Mouse (Mus musculus): Measurements from ENCODE around the gene Trit1. TPM values are rescaled to one million over a fixed set of nuclear protein-coding genes. Genes with fewer than 3 reads are reported as not detected.

Trit1 gene
- polyA plus RNA-seq, 1 experiment from 2014 or later: 26.6 TPM

DNA sequence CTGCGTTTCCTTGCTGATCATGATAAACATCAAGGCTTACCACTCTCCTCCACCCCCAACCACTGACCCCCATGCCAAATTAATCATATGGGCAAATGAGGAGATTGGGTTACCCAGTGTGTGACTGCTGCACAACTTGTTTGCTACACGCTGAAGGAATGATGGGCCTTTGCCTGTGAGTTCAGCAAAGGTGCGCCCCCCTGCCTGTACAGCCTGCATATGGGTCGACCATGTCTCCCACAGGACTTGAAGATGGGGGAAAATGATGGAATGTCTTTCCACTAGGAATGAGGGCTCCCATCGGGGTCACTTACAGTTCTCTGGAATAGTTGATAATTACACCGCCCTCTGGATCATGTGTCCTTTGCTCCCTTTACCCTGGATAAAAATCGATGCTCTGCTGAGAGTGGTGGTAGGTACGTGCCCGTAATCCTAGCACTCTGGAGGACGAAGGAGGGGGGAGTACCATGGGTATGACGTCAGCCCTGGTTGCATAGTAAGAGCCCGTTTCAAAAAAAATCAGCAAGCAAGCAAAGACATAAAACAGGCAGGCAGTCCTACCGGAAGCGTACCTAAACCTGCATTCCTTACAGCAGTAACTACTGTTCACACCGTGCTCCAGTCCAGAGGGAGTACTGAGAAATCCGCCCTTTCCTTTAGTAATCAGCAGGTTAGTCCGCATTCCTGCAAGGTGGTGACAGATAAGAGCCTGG is 76.8 kb downstream of the Trit1 start:
- Histone ChIP-seq H3K9ac (ENCODE audit: low read depth, low read length) (no peak overlapping the region), H3K4me1 (replicated peaks; ENCODE audit: control insufficient read depth, insufficient read depth, low read length) (no peaks in the 10 kb centered on the region), H3K4me3 (ENCODE audit: low read depth, low read length) (no peak overlapping the region), H3K27me3 (ENCODE audit: control insufficient read depth, insufficient read depth, low read length) (no peaks in the 10 kb centered on the region), H3K4me2 (replicated peaks; ENCODE audit: low read depth, low read length) (no peak overlapping the region), H3K9me3 (ENCODE audit: control insufficient read depth, low read length) (no peaks in the 10 kb centered on the region), H3K27ac (ENCODE audit: low read depth, low read length) (no peak overlapping the region), H3K36me3 (ENCODE audit: control insufficient read depth, insufficient read depth, low read length) (no peaks in the 10 kb centered on the region)
- WGBS: 66% methylated on average over 17 of the region's 17 CpGs
- no peak for DNase-seq (ENCODE audit: low spot score)
- ATAC-seq (ENCODE audit: low FRiP score): 0 out of 2 replicates have a peak, but pooled peaks have one; percentile 43

DNA sequence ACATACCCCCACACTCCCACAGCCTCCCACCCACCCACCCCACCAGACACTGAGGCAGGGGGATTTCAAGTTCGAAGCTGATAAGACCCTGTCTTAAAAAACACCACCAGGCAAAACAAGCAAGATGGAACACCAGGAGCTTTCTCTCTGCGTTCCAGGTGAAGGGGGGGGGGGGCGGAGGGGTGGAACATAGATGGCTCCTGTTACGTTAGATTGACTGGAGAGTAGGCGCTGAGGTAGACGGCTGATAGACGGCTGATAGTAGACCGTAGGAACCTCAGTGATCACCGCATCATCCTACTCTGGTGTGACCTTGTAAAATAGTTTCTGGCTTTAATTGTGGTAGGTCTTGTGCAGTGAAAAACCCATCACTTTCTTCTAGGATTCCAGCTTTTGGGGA is 77.5 kb downstream of the Trit1 start:
- 68% methylated on average over 9 of the region's 9 CpGs for WGBS
- Histone ChIP-seq H3K27ac (ENCODE audit: low read depth, low read length) (no peak overlapping the region), H3K4me1 (replicated peaks; ENCODE audit: control insufficient read depth, insufficient read depth, low read length) (no peaks in the 10 kb centered on the region), H3K9me3 (ENCODE audit: control insufficient read depth, low read length) (no peaks in the 10 kb centered on the region), H3K4me2 (replicated peaks; ENCODE audit: low read depth, low read length) (no peak overlapping the region), H3K9ac (ENCODE audit: low read depth, low read length) (no peak overlapping the region), H3K4me3 (ENCODE audit: low read depth, low read length) (no peak overlapping the region), H3K36me3 (ENCODE audit: control insufficient read depth, insufficient read depth, low read length) (no peaks in the 10 kb centered on the region), H3K27me3 (ENCODE audit: control insufficient read depth, insufficient read depth, low read length) (no peaks in the 10 kb centered on the region)
- ATAC-seq (ENCODE audit: low FRiP score) (no peak), DNase-seq (ENCODE audit: low spot score) (no peak)

Other genes with a start within 250 kb of the Trit1 start
- gene Ppt1, start 180.4 kb upstream of the Trit1 start, polyA plus RNA-seq (2014; fragmentation: Nextera tagmentation; extraction: Ambion mirVana): 65.5 and 73.1 TPM in 2 replicates
- gene Cap1, start 130.5 kb upstream of the Trit1 start, polyA plus RNA-seq (2014; fragmentation: Nextera tagmentation; extraction: Ambion mirVana): 71.5 and 73.4 TPM in 2 replicates
- 25.2 and 27.0 TPM in 2 replicates for gene Mfsd2a, start 55.4 kb upstream of the Trit1 start, polyA plus RNA-seq (2014; fragmentation: Nextera tagmentation; extraction: Ambion mirVana)
- gene Mycl, start 20.9 kb upstream of the Trit1 start, polyA plus RNA-seq (2014; fragmentation: Nextera tagmentation; extraction: Ambion mirVana): 76.1 and 92.7 TPM in 2 replicates
- gene Bmp8b, start 88.6 kb downstream of the Trit1 start, polyA plus RNA-seq (2014; fragmentation: Nextera tagmentation; extraction: Ambion mirVana): 0.20 TPM in 1 of 2 replicates, not detected in the other
- gene Oxct2b, start 99.7 kb downstream of the Trit1 start, polyA plus RNA-seq (2014; fragmentation: Nextera tagmentation; extraction: Ambion mirVana): 0.13 and 0.28 TPM in 2 replicates
- 106 and 112 TPM in 2 replicates for gene Ppie, start 123.4 kb downstream of the Trit1 start, polyA plus RNA-seq (2014; fragmentation: Nextera tagmentation; extraction: Ambion mirVana)
- 1.1 and 1.5 TPM in 2 replicates for gene Hpcal4, start 166.6 kb downstream of the Trit1 start, polyA plus RNA-seq (2014; fragmentation: Nextera tagmentation; extraction: Ambion mirVana)
- not detected in 2 replicates for gene Nt5c1a, start 184.9 kb downstream of the Trit1 start, polyA plus RNA-seq (2014; fragmentation: Nextera tagmentation; extraction: Ambion mirVana)
- 10.5 and 14.2 TPM in 2 replicates for gene Heyl, start 217.0 kb downstream of the Trit1 start, polyA plus RNA-seq (2014; fragmentation: Nextera tagmentation; extraction: Ambion mirVana)
- gene Pabpc4, start 245.8 kb downstream of the Trit1 start, polyA plus RNA-seq (2014; fragmentation: Nextera tagmentation; extraction: Ambion mirVana): 38.0 and 47.1 TPM in 2 replicates